26 mouse cellular contexts compared by ENCODE assay signal in genomic region chrX:18875734-18876133, GRCm38 (mm10).
"Had no signal": no experiment of that assay in that cellular context is flagged by ENCODE, and none has a peak within 500 bp of the region (broad histone marks: within the 10 kb centered on the region; RNA-seq: fewer than 3 reads in every experiment).

No protein-coding gene starts in this region.

- ATAC-seq: hindbrain, postnatal 0 days; intestine, embryonic 16.5 days; liver, postnatal 0 days had no signal

- H3K27ac ChIP-seq: heart, adult 2 months; heart, embryonic 13.5 days; heart, embryonic 15.5 days; hindbrain, embryonic 13.5 days; hindbrain, embryonic 15.5 days; hindbrain, postnatal 0 days; kidney, embryonic 15.5 days; kidney, postnatal 0 days; layer of hippocampus, adult 2 months; left cerebral cortex, adult 2 months; limb, embryonic 10.5 days; limb, embryonic 12.5 days; liver, embryonic 13.5 days; liver, embryonic 15.5 days had no signal

- H3K4me1 ChIP-seq: heart, embryonic 13.5 days; heart, embryonic 15.5 days; hindbrain, embryonic 13.5 days; hindbrain, embryonic 15.5 days; kidney, embryonic 15.5 days; limb, embryonic 10.5 days; limb, embryonic 12.5 days; liver, embryonic 13.5 days; liver, embryonic 15.5 days had no signal

- DNase-seq: gastrocnemius, postnatal 14 days; heart, adult 11 months; heart, adult 2 months; heart, postnatal 14 days; heart, postnatal 36 days; kidney, adult 11 months; kidney, adult 2 months; kidney, adult 9 months; kidney, postnatal 14 days; kidney, postnatal 4 days; liver; liver, embryonic 13.5 days; liver, postnatal 0 days had no signal

- H3K4me3 ChIP-seq: heart, adult 2 months; heart, embryonic 13.5 days; heart, embryonic 15.5 days; hindbrain, embryonic 13.5 days; hindbrain, embryonic 15.5 days; kidney, embryonic 15.5 days; layer of hippocampus, adult 2 months; left cerebral cortex, adult 2 months; limb, embryonic 10.5 days; limb, embryonic 12.5 days; liver, embryonic 13.5 days; liver, embryonic 15.5 days had no signal
